Mouse (Mus musculus): ENCODE results near the gene Slc30a9. TPM values are rescaled to one million over a fixed set of nuclear protein-coding genes. Genes with fewer than 3 reads are reported as not detected.

Gene Slc30a9
- polyA plus RNA-seq, 1 experiment from 2014 or later = 177 TPM

DNA sequence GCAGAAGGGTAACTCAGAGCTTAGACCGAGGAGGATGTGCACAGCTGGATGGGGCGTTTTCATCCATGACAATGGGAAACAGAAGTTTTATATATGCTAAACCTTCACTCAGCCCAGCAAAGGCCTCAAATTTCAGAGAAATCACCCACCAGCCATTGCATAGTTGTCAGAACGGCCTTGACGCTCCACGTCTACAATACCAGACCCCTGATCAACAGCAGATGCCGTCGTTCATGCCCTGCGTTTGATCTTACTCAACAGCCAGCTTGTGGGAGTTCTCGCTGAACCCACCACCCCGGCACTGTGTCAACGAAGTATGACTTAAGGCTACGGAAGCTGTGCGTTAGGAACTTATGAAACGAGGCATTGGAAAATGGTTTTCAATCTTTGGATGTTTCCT lies 90.4 kb downstream of the Slc30a9 start:
- 88% methylated on average over 14 of the region's 14 CpGs for WGBS (ENCODE audit: insufficient replicate concordance)
- Histone ChIP-seq H3K27ac (ENCODE audit: low read depth, low read length) (no peak overlapping the region), H3K9ac (ENCODE audit: low read depth, low read length) (no peak overlapping the region), H3K36me3 (ENCODE audit: control insufficient read depth, insufficient read depth, low read length) (peaks cover 6% of the 10 kb centered on the region), H3K4me2 (no peak overlapping the region), H3K27me3 (ENCODE audit: control insufficient read depth, insufficient read depth, low read length) (no peaks in the 10 kb centered on the region), H3K4me3 (ENCODE audit: low read depth, low read length) (no peak overlapping the region), H3K9me3 (replicated peaks; ENCODE audit: control insufficient read depth, low read length) (no peaks in the 10 kb centered on the region), H3K4me1 (ENCODE audit: control insufficient read depth, insufficient read depth, low read length) (peaks cover 5% of the 10 kb centered on the region; the same call in 1 of the 2 replicates)
- no peak for ATAC-seq (replicated peaks; ENCODE audit: insufficient number of reproducible peaks, low FRiP score, low TSS enrichment)

GRCm38 (mm10) chr5:67399876-67400607 lies 93.3 kb downstream of the Slc30a9 start:
- no peaks in the 10 kb centered on the region for H3K9me3 ChIP-seq (replicated peaks; ENCODE audit: control insufficient read depth, low read length)
- no peaks in the 10 kb centered on the region for H3K27me3 ChIP-seq (ENCODE audit: control insufficient read depth, insufficient read depth, low read length)
- H3K4me3 ChIP-seq (ENCODE audit: low read depth, low read length) = no peak overlapping the region
- H3K27ac ChIP-seq (ENCODE audit: low read depth, low read length) = no peak overlapping the region
- peaks cover 5% of the 10 kb centered on the region; the same call in 1 of the 2 replicates for H3K4me1 ChIP-seq (ENCODE audit: control insufficient read depth, insufficient read depth, low read length)
- H3K9ac ChIP-seq (ENCODE audit: low read depth, low read length) = no peak overlapping the region
- WGBS (ENCODE audit: insufficient replicate concordance) = 91% methylated on average over 28 of the region's 28 CpGs
- no peak for ATAC-seq (replicated peaks; ENCODE audit: insufficient number of reproducible peaks, low FRiP score, low TSS enrichment)
- peaks cover 8% of the 10 kb centered on the region for H3K36me3 ChIP-seq (ENCODE audit: control insufficient read depth, insufficient read depth, low read length)
- H3K4me2 ChIP-seq = no peak overlapping the region

GRCm38 (mm10) chr5:67400608-67401480 lies 94.1 kb downstream of the Slc30a9 start:
- H3K27ac ChIP-seq (ENCODE audit: low read depth, low read length) = no peak overlapping the region
- H3K4me1 ChIP-seq (ENCODE audit: control insufficient read depth, insufficient read depth, low read length) = no peaks in the 10 kb centered on the region
- WGBS (ENCODE audit: insufficient replicate concordance) = 83% methylated on average over 12 of the region's 12 CpGs
- H3K4me2 ChIP-seq = no peak overlapping the region
- ATAC-seq (replicated peaks; ENCODE audit: insufficient number of reproducible peaks, low FRiP score, low TSS enrichment) = no peak
- no peak overlapping the region for H3K4me3 ChIP-seq (ENCODE audit: low read depth, low read length)
- H3K9me3 ChIP-seq (replicated peaks; ENCODE audit: control insufficient read depth, low read length) = no peaks in the 10 kb centered on the region
- peaks cover 8% of the 10 kb centered on the region for H3K36me3 ChIP-seq (ENCODE audit: control insufficient read depth, insufficient read depth, low read length)
- H3K27me3 ChIP-seq (ENCODE audit: control insufficient read depth, insufficient read depth, low read length) = no peaks in the 10 kb centered on the region
- no peak overlapping the region for H3K9ac ChIP-seq (ENCODE audit: low read depth, low read length)

GRCm38 (mm10) chr5:67401612-67402011 lies 94.9 kb downstream of the Slc30a9 start:
- no peaks in the 10 kb centered on the region for H3K9me3 ChIP-seq (replicated peaks; ENCODE audit: control insufficient read depth, low read length)
- H3K27me3 ChIP-seq (ENCODE audit: control insufficient read depth, insufficient read depth, low read length) = no peaks in the 10 kb centered on the region
- ATAC-seq (replicated peaks; ENCODE audit: insufficient number of reproducible peaks, low FRiP score, low TSS enrichment) = no peak
- H3K9ac ChIP-seq (ENCODE audit: low read depth, low read length) = no peak overlapping the region
- 77% methylated on average over 9 of the region's 9 CpGs for WGBS (ENCODE audit: insufficient replicate concordance)
- no peak overlapping the region for H3K27ac ChIP-seq (ENCODE audit: low read depth, low read length)
- H3K4me3 ChIP-seq (ENCODE audit: low read depth, low read length) = no peak overlapping the region
- H3K36me3 ChIP-seq (ENCODE audit: control insufficient read depth, insufficient read depth, low read length) = peaks cover 10% of the 10 kb centered on the region
- H3K4me2 ChIP-seq = no peak overlapping the region
- H3K4me1 ChIP-seq (ENCODE audit: control insufficient read depth, insufficient read depth, low read length) = no peaks in the 10 kb centered on the region

- H3K27me3 ChIP-seq (ENCODE audit: control insufficient read depth, insufficient read depth, low read length) = no peaks in the 10 kb centered on the region
- peaks cover 4% of the 10 kb centered on the region; the same call in 1 of the 2 replicates for H3K36me3 ChIP-seq (ENCODE audit: control insufficient read depth, insufficient read depth, low read length)
- no peak overlapping the region for H3K27ac ChIP-seq (ENCODE audit: low read depth, low read length)
- H3K4me3 ChIP-seq (ENCODE audit: low read depth, low read length) = no peak overlapping the region
- WGBS (ENCODE audit: insufficient replicate concordance) = 71% methylated on average over 7 of the region's 7 CpGs
- no peak overlapping the region for H3K9ac ChIP-seq (ENCODE audit: low read depth, low read length)
- H3K4me2 ChIP-seq = no peak overlapping the region
- no peak for ATAC-seq (replicated peaks; ENCODE audit: insufficient number of reproducible peaks, low FRiP score, low TSS enrichment)
- no peaks in the 10 kb centered on the region for H3K9me3 ChIP-seq (replicated peaks; ENCODE audit: control insufficient read depth, low read length)
- H3K4me1 ChIP-seq (ENCODE audit: control insufficient read depth, insufficient read depth, low read length) = peaks cover 14% of the 10 kb centered on the region
Observed at GRCm38 (mm10) chr5:67404380-67404779, 97.6 kb downstream of the Slc30a9 start.

DNA sequence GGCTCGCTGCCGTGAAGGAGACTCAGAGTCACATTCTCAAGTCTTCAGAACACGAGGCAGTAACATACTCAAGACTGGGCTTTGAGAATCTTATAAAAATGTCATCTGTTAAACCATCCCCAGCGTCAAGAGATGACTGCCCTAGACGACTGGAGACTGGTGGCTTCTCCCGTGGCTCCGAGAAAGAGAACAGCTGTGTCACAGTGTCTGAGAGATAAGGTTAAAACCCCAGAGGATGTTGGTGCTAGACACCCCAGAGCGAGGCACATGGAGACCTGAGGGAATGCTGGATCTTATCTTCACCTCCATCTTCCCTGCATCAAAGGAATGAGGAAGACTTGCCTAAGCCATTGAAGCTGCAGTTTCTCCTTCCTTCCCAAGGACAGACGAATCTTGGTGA lies 98.2 kb downstream of the Slc30a9 start:
- Histone ChIP-seq H3K36me3 (ENCODE audit: control insufficient read depth, insufficient read depth, low read length) (peaks cover 4% of the 10 kb centered on the region; the same call in 1 of the 2 replicates), H3K27me3 (ENCODE audit: control insufficient read depth, insufficient read depth, low read length) (no peaks in the 10 kb centered on the region), H3K27ac (ENCODE audit: low read depth, low read length) (no peak overlapping the region), H3K4me1 (ENCODE audit: control insufficient read depth, insufficient read depth, low read length) (peaks cover 19% of the 10 kb centered on the region), H3K4me2 (no peak overlapping the region), H3K9ac (ENCODE audit: low read depth, low read length) (no peak overlapping the region), H3K9me3 (replicated peaks; ENCODE audit: control insufficient read depth, low read length) (no peaks in the 10 kb centered on the region), H3K4me3 (ENCODE audit: low read depth, low read length) (no peak overlapping the region)
- ATAC-seq (replicated peaks; ENCODE audit: insufficient number of reproducible peaks, low FRiP score, low TSS enrichment) = no peak
- WGBS (ENCODE audit: insufficient replicate concordance) = 65% methylated on average over 9 of the region's 9 CpGs

Other genes starting within 250 kb of the Slc30a9 start
- 0.25 and 0.43 TPM in 2 replicates for gene Phox2b, start 207.7 kb upstream of the Slc30a9 start, polyA plus RNA-seq (2014; fragmentation: Nextera tagmentation; extraction: Ambion mirVana)
- gene Tmem33, start 46.4 kb upstream of the Slc30a9 start, polyA plus RNA-seq (2014; fragmentation: Nextera tagmentation; extraction: Ambion mirVana) = 57.2 and 61.3 TPM in 2 replicates
- gene Bend4, start 121.4 kb downstream of the Slc30a9 start, polyA plus RNA-seq (2014; fragmentation: Nextera tagmentation; extraction: Ambion mirVana) = 24.8 and 25.7 TPM in 2 replicates

Data from heart, embryonic 11.5 days (tissue).